In the genomic region with DNA sequence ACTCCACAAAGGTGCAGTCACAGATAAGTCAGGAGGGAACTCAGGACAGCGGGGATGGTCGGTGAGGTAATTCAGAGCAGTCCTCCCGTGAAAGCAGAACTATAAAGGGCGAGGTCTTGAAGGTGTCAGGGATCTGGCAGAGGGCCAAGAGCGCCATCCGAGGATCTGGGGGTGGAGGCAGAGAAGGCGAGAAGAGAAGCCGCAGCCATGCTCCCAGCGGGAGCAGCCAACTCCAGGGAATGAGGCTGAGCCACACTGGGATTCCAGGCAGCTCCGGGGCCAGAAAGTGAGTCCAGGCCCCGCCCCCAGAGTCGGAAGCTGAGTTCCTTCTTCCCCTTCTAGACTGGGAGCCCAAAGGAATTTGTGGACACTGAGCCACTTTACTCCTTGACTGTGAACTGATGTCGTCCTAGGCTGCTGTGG, we compare ENCODE assay signal across 8 mouse cellular contexts. TPM values are rescaled to one million over a fixed set of nuclear protein-coding genes. Genes with fewer than 3 reads are reported as not detected.
A peak's percentile ranks its signal among the peaks of the same experiment; 100 is the strongest.
DNase-seq lines count a peak whose midpoint lies in the region; ATAC-seq and TF ChIP-seq lines count a peak whose summit lies in the region.

No protein-coding gene starts in this region.

- TF ChIP-seq CTCF in forebrain, postnatal 0 days (IDR thresholded peaks at IDR 0.05; ENCODE audit: low read depth), result no peak
- TF ChIP-seq CTCF in liver, embryonic 14.5 days (IDR thresholded peaks at IDR 0.05; ENCODE audit: low read depth), result no peak

- ATAC-seq in forebrain, postnatal 0 days, result no peak
- ATAC-seq in intestine, embryonic 14.5 days (replicated peaks; ENCODE audit: low FRiP score, low TSS enrichment, low read depth), result peak; percentile 66
- ATAC-seq in liver, embryonic 14.5 days (ENCODE audit: insufficient read depth), result no peak
- no peak for ATAC-seq in neural tube, embryonic 13.5 days (ENCODE audit: low read depth)
- ATAC-seq in erythroblast, adult 5-6 weeks (replicated peaks; ENCODE audit: low FRiP score, poor library complexity, severe bottlenecking), result no peak

- no peaks in the 10 kb centered on the region for H3K4me1 ChIP-seq in forebrain, postnatal 0 days (ENCODE audit: insufficient read depth)
- peaks cover 11% of the 10 kb centered on the region; the same call in 1 of the 2 replicates for H3K4me1 ChIP-seq in intestine, embryonic 14.5 days (replicated peaks; ENCODE audit: control insufficient read depth, insufficient read depth, low read length)
- H3K4me1 ChIP-seq in liver, embryonic 14.5 days (replicated peaks; ENCODE audit: control insufficient read depth in 2 of 2, insufficient read depth in 2 of 2, low read length in 1 of 2), result no peaks in the 10 kb centered on the region; a peak in 1 of 4 replicates
- peaks cover 8% of the 10 kb centered on the region for H3K4me1 ChIP-seq in neural tube, embryonic 13.5 days (replicated peaks)

- H3K36me3 ChIP-seq in forebrain, postnatal 0 days (ENCODE audit: insufficient read depth), result no peaks in the 10 kb centered on the region
- H3K36me3 ChIP-seq in intestine, embryonic 14.5 days (ENCODE audit: control insufficient read depth, insufficient read depth, low read length), result no peaks in the 10 kb centered on the region
- no peaks in the 10 kb centered on the region for H3K36me3 ChIP-seq in liver, embryonic 14.5 days (replicated peaks; ENCODE audit: control insufficient read depth, insufficient read depth, low read depth)
- H3K36me3 ChIP-seq in neural tube, embryonic 13.5 days, result no peaks in the 10 kb centered on the region

- no peak for TF ChIP-seq EP300 in liver, embryonic 14.5 days (IDR thresholded peaks at IDR 0.05; ENCODE audit: low read depth)

- 7% methylated on average over 13 of the region's 13 CpGs for WGBS in forebrain, postnatal 0 days
- 6% methylated on average over 13 of the region's 13 CpGs for WGBS in intestine, embryonic 14.5 days
- 10% methylated on average over 13 of the region's 13 CpGs for WGBS in liver, embryonic 14.5 days (ENCODE audit: insufficient replicate concordance)
- 11% methylated on average over 13 of the region's 13 CpGs for WGBS in neural tube, embryonic 13.5 days

- H3K4me2 ChIP-seq in forebrain, postnatal 0 days (ENCODE audit: low read depth), result peak overlapping the region; percentile 8; the same call in 1 of the 2 replicates
- peak overlapping the region; percentile 44 for H3K4me2 ChIP-seq in intestine, embryonic 14.5 days (ENCODE audit: low read length)
- H3K4me2 ChIP-seq in liver, embryonic 14.5 days (ENCODE audit: low read depth), result peak overlapping the region; percentile 38
- H3K4me2 ChIP-seq in neural tube, embryonic 13.5 days, result peak overlapping the region; percentile 41

- H3K27ac ChIP-seq in forebrain, postnatal 0 days (ENCODE audit: low read depth, low read length), result no peak overlapping the region
- peak overlapping the region; percentile 43; the same call in 1 of the 2 replicates for H3K27ac ChIP-seq in intestine, embryonic 14.5 days (ENCODE audit: low read depth)
- H3K27ac ChIP-seq in liver, embryonic 14.5 days, result no peak overlapping the region
- H3K27ac ChIP-seq in neural tube, embryonic 13.5 days (replicated peaks), result no peak overlapping the region

- no peak overlapping the region for H3K4me3 ChIP-seq in forebrain, postnatal 0 days (ENCODE audit: low read depth, low read length)
- peak overlapping the region; percentile 8; the same call in 1 of the 2 replicates for H3K4me3 ChIP-seq in intestine, embryonic 14.5 days (ENCODE audit: low read depth, low read length)
- no peak overlapping the region for H3K4me3 ChIP-seq in liver, embryonic 14.5 days (ENCODE audit: insufficient read depth in 1 of 2, low read depth in 2 of 2, low read length in 2 of 2)
- H3K4me3 ChIP-seq in neural tube, embryonic 13.5 days, result no peak overlapping the region

- no peak overlapping the region for H3K9ac ChIP-seq in forebrain, postnatal 0 days
- H3K9ac ChIP-seq in intestine, embryonic 14.5 days (ENCODE audit: low read length), result 0 out of 2 replicates have a peak overlapping the region, but pooled peaks have one; percentile 10
- no peak overlapping the region for H3K9ac ChIP-seq in liver, embryonic 14.5 days (replicated peaks)
- H3K9ac ChIP-seq in neural tube, embryonic 13.5 days, result no peak overlapping the region

- no peaks in the 10 kb centered on the region for H3K27me3 ChIP-seq in forebrain, postnatal 0 days (ENCODE audit: insufficient read depth, low read length)
- H3K27me3 ChIP-seq in intestine, embryonic 14.5 days (replicated peaks; ENCODE audit: control insufficient read depth, insufficient read depth, low read length), result no peaks in the 10 kb centered on the region
- H3K27me3 ChIP-seq in liver, embryonic 14.5 days (ENCODE audit: control insufficient read depth, insufficient read depth, low read length), result no peaks in the 10 kb centered on the region
- H3K27me3 ChIP-seq in neural tube, embryonic 13.5 days, result no peaks in the 10 kb centered on the region

- DNase-seq in right cerebral cortex, postnatal 14 days, result peak; percentile 27
- no peak for DNase-seq in right cerebral cortex, postnatal 36 days (ENCODE audit: low spot score in 2 of 2)
- peak; percentile 7 for DNase-seq in forebrain, postnatal 0 days
- DNase-seq in intestine, embryonic 14.5 days (ENCODE audit: low spot score), result peak; percentile 77
- DNase-seq in liver, embryonic 14.5 days (ENCODE audit: low read depth in 3 of 3, low spot score in 3 of 3), result no peak
- no peak for DNase-seq in thymus, postnatal 4 days

- no peaks in the 10 kb centered on the region for H3K9me3 ChIP-seq in forebrain, postnatal 0 days (ENCODE audit: low read length)
- no peaks in the 10 kb centered on the region for H3K9me3 ChIP-seq in intestine, embryonic 14.5 days (ENCODE audit: control insufficient read depth, low read length)
- no peaks in the 10 kb centered on the region for H3K9me3 ChIP-seq in liver, embryonic 14.5 days (ENCODE audit: control insufficient read depth, low read length)
- H3K9me3 ChIP-seq in neural tube, embryonic 13.5 days, result no peaks in the 10 kb centered on the region

RNA-seq across cellular contexts. Expression of a gene that starts 41.3 kb away (rescaled TPM):
- 41.2 and 64.4 TPM in 2 replicates for total RNA-seq in forebrain, postnatal 0 days (2014; rRNA removed)
- 11.6 and 15.8 TPM in 2 replicates for polyA plus RNA-seq in forebrain, postnatal 0 days (2015; fragmentation: Nextera tagmentation; extraction: Ambion mirVana)
- polyA plus RNA-seq in intestine, embryonic 14.5 days (2014; fragmentation: Nextera tagmentation; extraction: Ambion mirVana), result 15.9 and 21.9 TPM in 2 replicates
- polyA plus RNA-seq in liver, embryonic 14.5 days (2012; rRNA removed), result 4.1 and 4.9 TPM in 2 replicates
- polyA plus RNA-seq in liver, embryonic 14.5 days (2014; fragmentation: Nextera tagmentation; extraction: Ambion mirVana), result 1.9 and 3.2 TPM in 2 replicates
- polyA plus RNA-seq in neural tube, embryonic 13.5 days (2015; fragmentation: Nextera tagmentation; extraction: Ambion mirVana), result 25.2 and 31.2 TPM in 2 replicates
- 1.7 and 2.3 TPM in 2 replicates for total RNA-seq in erythroblast, adult 5-6 weeks (2015; ENCODE audit: low replicate concordance)
- 3.6 and 26.8 TPM in 2 replicates for total RNA-seq in erythroblast, adult 5-6 weeks (2017; ENCODE audit: low replicate concordance)

Comparison
In these comparisons a context has a peak if more than half of its experiments do, and no peak if none do; other contexts are left out.
1. DNase-seq: peak in right cerebral cortex, postnatal 14 days (single experiment), forebrain, postnatal 0 days (single experiment) and intestine, embryonic 14.5 days (single experiment); none in right cerebral cortex, postnatal 36 days (0 of 2), liver, embryonic 14.5 days (0 of 3) and thymus, postnatal 4 days (single experiment).
2. Peak in every context shown above with its lines, with median percentiles within 50 percentile points of each other: H3K4me2 ChIP-seq.